Mouse (Mus musculus) lung, embryonic 16.5 days (tissue): ENCODE measurements at regions not wholly inside any gene's neighbourhood (a gene's known extent, or its start where the extent isn't known, plus 50 kb on each side); places are given as distances from the start of the nearest gene placed in this dataset.

ENCODE experiments used
- ATAC-seq: fragments of 200-750 bp; cut with Nextera tagmentation; 2 replicates; pipeline ENCODE4 v1.8.0; 2017; ENCODE audit warnings: low read depth, mild to moderate bottlenecking, moderate library complexity
- H3K27ac ChIP-seq: fragments of 300-500 bp; sonication (generic); 2 replicates; pipeline ENCODE4 v1.5.1; 2014; ENCODE audit warnings: mild to moderate bottlenecking, control low read depth, low read length
- H3K27me3 ChIP-seq: fragments of 300-500 bp; sonication (generic); 2 replicates; pipeline ENCODE4 v1.6.1; 2014; ENCODE audit warnings: low read depth, low read length, mixed read lengths; ENCODE audit not compliant: control insufficient read depth, insufficient read depth
- H3K36me3 ChIP-seq: fragments of 300-500 bp; sonication (generic); 2 replicates; pipeline ENCODE4 v1.6.1; 2014; ENCODE audit warnings: low read length; ENCODE audit not compliant: control insufficient read depth, insufficient read depth
- H3K4me1 ChIP-seq: fragments of 300-500 bp; sonication (generic); replicated peaks from 2 replicates; pipeline ENCODE4 v1.6.1; 2014; ENCODE audit warnings: low read length, mixed read lengths; ENCODE audit not compliant: control insufficient read depth, insufficient read depth
- H3K4me2 ChIP-seq: fragments of 300-500 bp; sonication (generic); 2 replicates; pipeline ENCODE4 v1.6.1; 2014; ENCODE audit warnings: low read depth, low read length, control low read depth
- H3K4me3 ChIP-seq: fragments of 300-500 bp; sonication (generic); 2 replicates; pipeline ENCODE4 v1.5.1; 2014; ENCODE audit warnings: mild to moderate bottlenecking, low read length, control low read depth
- H3K9ac ChIP-seq: fragments of 300-500 bp; sonication (generic); 2 replicates; pipeline ENCODE4 v1.6.1; 2014; ENCODE audit warnings: low read length, control low read depth
- H3K9me3 ChIP-seq: fragments of 300-500 bp; sonication (generic); 2 replicates; pipeline ENCODE4 v1.6.1; 2016; ENCODE audit warnings: low read length; ENCODE audit not compliant: control insufficient read depth
- WGBS: fragments of 180-500 bp; shearing (Covaris S2); extraction: QIAGEN DNeasy Blood & Tissue Kit; methylation state at CpG from one replicate; pipeline ENCODE4 v1.1.7; 2014; 5-methylcytosine and 5-hydroxymethylcytosine counted together

GRCm38 (mm10) chr14:74011555-74011954 lies 350.5 kb downstream of the Gm21750 start:
- H3K9me3 ChIP-seq: no peaks in the 10 kb centered on the region
- no peak overlapping the region for H3K9ac ChIP-seq
- no peak overlapping the region for H3K27ac ChIP-seq
- H3K27me3 ChIP-seq: no peaks in the 10 kb centered on the region
- H3K4me3 ChIP-seq: no peak overlapping the region
- H3K4me1 ChIP-seq: no peaks in the 10 kb centered on the region
- no peak overlapping the region for H3K4me2 ChIP-seq
- no peak for ATAC-seq
- H3K36me3 ChIP-seq: no peaks in the 10 kb centered on the region
- WGBS: 22% methylated on average over 1 of the region's 1 CpGs

- Histone ChIP-seq H3K4me2 (no peak overlapping the region), H3K27ac (no peak overlapping the region), H3K4me1 (no peaks in the 10 kb centered on the region), H3K4me3 (no peak overlapping the region), H3K27me3 (no peaks in the 10 kb centered on the region), H3K36me3 (no peaks in the 10 kb centered on the region), H3K9me3 (no peaks in the 10 kb centered on the region), H3K9ac (no peak overlapping the region)
- ATAC-seq: no peak
- WGBS: 39% methylated on average over 2 of the region's 2 CpGs
Observed at GRCm38 (mm10) chr14:74019421-74019820, 358.4 kb downstream of the Gm21750 start.

- Histone ChIP-seq H3K4me2 (no peak overlapping the region), H3K27me3 (no peaks in the 10 kb centered on the region), H3K27ac (no peak overlapping the region), H3K9ac (no peak overlapping the region), H3K36me3 (no peaks in the 10 kb centered on the region), H3K4me3 (no peak overlapping the region), H3K4me1 (no peaks in the 10 kb centered on the region), H3K9me3 (no peaks in the 10 kb centered on the region)
- no peak for ATAC-seq
- 63% methylated on average over 5 of the region's 5 CpGs for WGBS
Observed at GRCm38 (mm10) chr14:74047009-74047694, 386.1 kb downstream of the Gm21750 start.

GRCm38 (mm10) chr14:74047695-74048280 lies 386.8 kb downstream of the Gm21750 start:
- no peak overlapping the region for H3K4me3 ChIP-seq
- ATAC-seq: no peak
- H3K9ac ChIP-seq: no peak overlapping the region
- no peak overlapping the region for H3K4me2 ChIP-seq
- no peaks in the 10 kb centered on the region for H3K27me3 ChIP-seq
- 78% methylated on average over 6 of the region's 6 CpGs for WGBS
- no peaks in the 10 kb centered on the region for H3K36me3 ChIP-seq
- no peaks in the 10 kb centered on the region for H3K9me3 ChIP-seq
- H3K27ac ChIP-seq: no peak overlapping the region
- no peaks in the 10 kb centered on the region for H3K4me1 ChIP-seq

- no peak overlapping the region for H3K4me3 ChIP-seq
- H3K9me3 ChIP-seq: no peaks in the 10 kb centered on the region
- H3K27me3 ChIP-seq: no peaks in the 10 kb centered on the region
- no peak overlapping the region for H3K27ac ChIP-seq
- no peaks in the 10 kb centered on the region for H3K4me1 ChIP-seq
- WGBS: 76% methylated on average over 3 of the region's 3 CpGs
- no peak overlapping the region for H3K4me2 ChIP-seq
- ATAC-seq: no peak
- no peak overlapping the region for H3K9ac ChIP-seq
- H3K36me3 ChIP-seq: no peaks in the 10 kb centered on the region
Observed at GRCm38 (mm10) chr14:74048386-74048785, 387.4 kb downstream of the Gm21750 start.

- ATAC-seq: no peak
- H3K4me1 ChIP-seq: no peaks in the 10 kb centered on the region
- H3K4me3 ChIP-seq: no peak overlapping the region
- H3K9ac ChIP-seq: no peak overlapping the region
- no peaks in the 10 kb centered on the region for H3K9me3 ChIP-seq
- no peaks in the 10 kb centered on the region for H3K36me3 ChIP-seq
- H3K27me3 ChIP-seq: no peaks in the 10 kb centered on the region
- H3K27ac ChIP-seq: no peak overlapping the region
- H3K4me2 ChIP-seq: no peak overlapping the region
Observed at GRCm38 (mm10) chr14:74066051-74066450, 405.0 kb downstream of the Gm21750 start.

- Histone ChIP-seq H3K27me3 (no peaks in the 10 kb centered on the region), H3K4me1 (no peaks in the 10 kb centered on the region), H3K27ac (no peak overlapping the region), H3K36me3 (no peaks in the 10 kb centered on the region), H3K4me2 (no peak overlapping the region), H3K4me3 (no peak overlapping the region), H3K9ac (no peak overlapping the region), H3K9me3 (no peaks in the 10 kb centered on the region)
- ATAC-seq: no peak
- 75% methylated on average over 2 of the region's 2 CpGs for whole genome bisulfite sequencing
Observed at GRCm38 (mm10) chr14:74093016-74093415, 432.0 kb downstream of the Gm21750 start.

GRCm38 (mm10) chr14:74099696-74100095 lies 438.7 kb downstream of the Gm21750 start:
- H3K9ac ChIP-seq: no peak overlapping the region
- no peak overlapping the region for H3K4me3 ChIP-seq
- H3K36me3 ChIP-seq: no peaks in the 10 kb centered on the region
- no peaks in the 10 kb centered on the region for H3K9me3 ChIP-seq
- H3K27me3 ChIP-seq: no peaks in the 10 kb centered on the region
- no peak for ATAC-seq
- H3K27ac ChIP-seq: no peak overlapping the region
- H3K4me2 ChIP-seq: no peak overlapping the region
- 86% methylated on average over 4 of the region's 4 CpGs for WGBS
- H3K4me1 ChIP-seq: no peaks in the 10 kb centered on the region

GRCm38 (mm10) chr14:74112603-74113002 lies 451.6 kb downstream of the Gm21750 start:
- WGBS: 86% methylated on average over 2 of the region's 2 CpGs
- no peak overlapping the region for H3K27ac ChIP-seq
- H3K9me3 ChIP-seq: no peaks in the 10 kb centered on the region
- H3K4me1 ChIP-seq: no peaks in the 10 kb centered on the region
- no peaks in the 10 kb centered on the region for H3K27me3 ChIP-seq
- no peak overlapping the region for H3K9ac ChIP-seq
- H3K36me3 ChIP-seq: no peaks in the 10 kb centered on the region
- ATAC-seq: no peak
- no peak overlapping the region for H3K4me2 ChIP-seq
- H3K4me3 ChIP-seq: no peak overlapping the region
